Mouse (Mus musculus) hindbrain, embryonic 12.5 days (tissue): ENCODE measurements around the gene Btbd1. TPM values are rescaled to one million over a fixed set of nuclear protein-coding genes. Genes with fewer than 3 reads are reported as not detected.
A peak's percentile ranks its signal among the peaks of the same experiment; 100 is the strongest.

Experiments used
- ATAC-seq: fragments of 200-750 bp; cut with Nextera tagmentation; 2 replicates; pipeline ENCODE4 v1.8.0; 2017; ENCODE audit warnings: moderate TSS enrichment; ENCODE audit not compliant: low FRiP score
- H3K27ac ChIP-seq: fragments of 300-500 bp; sonication (generic); 2 replicates; pipeline ENCODE4 v1.5.1; 2016; ENCODE audit warnings: mild to moderate bottlenecking
- H3K27me3 ChIP-seq: fragments of 300-500 bp; sonication (generic); 2 replicates; pipeline ENCODE4 v1.6.1; 2016; ENCODE audit warnings: mild to moderate bottlenecking
- H3K36me3 ChIP-seq: fragments of 300-500 bp; sonication (generic); 2 replicates; pipeline ENCODE4 v1.6.1; 2016; ENCODE audit warnings: mild to moderate bottlenecking
- H3K4me1 ChIP-seq: fragments of 300-500 bp; sonication (generic); 2 replicates; pipeline ENCODE4 v1.6.1; 2016
- H3K4me2 ChIP-seq: fragments of 300-500 bp; sonication (generic); replicated peaks from 2 replicates; pipeline ENCODE4 v1.6.1; 2016; ENCODE audit warnings: mild to moderate bottlenecking
- H3K4me3 ChIP-seq: fragments of 300-500 bp; sonication (generic); 2 replicates; pipeline ENCODE4 v1.5.1; 2016; ENCODE audit warnings: mild to moderate bottlenecking
- H3K9ac ChIP-seq: fragments of 300-500 bp; sonication (generic); 2 replicates; pipeline ENCODE4 v1.6.1; 2016; ENCODE audit warnings: mild to moderate bottlenecking, moderate library complexity
- H3K9me3 ChIP-seq: fragments of 300-500 bp; sonication (generic); replicated peaks from 2 replicates; pipeline ENCODE4 v1.6.1; 2016; ENCODE audit warnings: mild to moderate bottlenecking
- WGBS: fragments of 180-500 bp; shearing (Covaris S2); methylation state at CpG from one replicate; pipeline ENCODE4 v1.1.7; 2016; 5-methylcytosine and 5-hydroxymethylcytosine counted together
- polyA plus RNA-seq: library from polyadenylated mRNA; unstranded; fragments of >200 nt; fragmentation: Nextera tagmentation; extraction: Ambion mirVana; gene quantifications from 2 replicates; pipeline ENCODE4 v1.2.1, GENCODE M21; 2016

Btbd1 gene
- polyA plus RNA-seq, 1 experiment from 2014 or later: 111 TPM

DNA sequence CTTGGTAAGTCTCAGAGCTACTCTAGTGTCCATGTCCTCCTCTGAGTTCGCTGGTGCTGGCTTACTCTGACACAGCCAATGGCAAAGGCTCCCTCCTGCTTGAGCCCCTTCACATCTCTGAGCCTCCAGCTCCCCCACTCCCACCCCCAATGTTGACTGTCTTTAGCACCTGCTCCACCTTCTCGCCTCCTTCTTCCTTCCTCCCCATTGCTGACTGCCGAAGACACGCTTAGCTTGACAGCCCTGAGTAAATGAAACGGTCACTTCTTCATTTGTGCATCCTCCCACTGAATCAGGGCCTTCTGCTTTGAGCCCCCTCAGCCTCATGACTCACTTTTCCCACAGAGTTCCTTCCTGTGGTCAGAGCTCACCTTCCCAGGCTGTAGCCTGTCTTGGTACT lies 31.8 kb upstream of the Btbd1 start:
- no peak overlapping the region for H3K27ac ChIP-seq
- H3K36me3 ChIP-seq: no peaks in the 10 kb centered on the region
- H3K4me3 ChIP-seq: no peak overlapping the region
- H3K9me3 ChIP-seq: no peaks in the 10 kb centered on the region
- peaks cover 10% of the 10 kb centered on the region for H3K4me1 ChIP-seq
- H3K9ac ChIP-seq: no peak overlapping the region
- H3K27me3 ChIP-seq: peaks cover 44% of the 10 kb centered on the region
- no peak for ATAC-seq
- H3K4me2 ChIP-seq: no peak overlapping the region
- WGBS: 78% methylated on average over 5 of the region's 5 CpGs

DNA sequence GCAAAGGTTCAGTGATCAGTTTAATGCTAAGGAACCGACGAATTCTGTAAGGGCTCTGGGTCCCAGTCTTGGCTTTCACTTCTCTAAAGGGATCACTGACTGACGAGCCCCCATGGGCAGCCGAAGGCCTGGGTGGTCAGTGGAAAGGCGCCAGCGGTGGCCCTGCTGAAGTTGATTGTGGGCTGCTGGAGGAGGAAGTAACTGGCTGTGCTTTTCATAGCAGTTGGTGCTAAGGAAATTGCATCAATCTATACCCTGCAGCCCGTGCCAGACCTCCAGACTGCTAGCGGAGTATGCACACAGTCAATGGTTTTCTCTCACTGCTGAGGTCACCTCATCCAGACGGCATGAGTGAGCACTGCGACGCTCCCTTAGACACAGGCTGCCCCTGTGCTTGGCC lies 30.8 kb upstream of the Btbd1 start:
- WGBS: 47% methylated on average over 11 of the region's 11 CpGs
- H3K27me3 ChIP-seq: peaks cover 44% of the 10 kb centered on the region
- no peaks in the 10 kb centered on the region for H3K36me3 ChIP-seq
- peak overlapping the region; percentile 98 for H3K4me2 ChIP-seq
- H3K27ac ChIP-seq: no peak overlapping the region
- H3K4me3 ChIP-seq: 0 out of 2 replicates have a peak overlapping the region, but pooled peaks have one; percentile 2
- H3K9me3 ChIP-seq: no peaks in the 10 kb centered on the region
- peaks cover 10% of the 10 kb centered on the region for H3K4me1 ChIP-seq
- ATAC-seq: no peak
- H3K9ac ChIP-seq: no peak overlapping the region

DNA sequence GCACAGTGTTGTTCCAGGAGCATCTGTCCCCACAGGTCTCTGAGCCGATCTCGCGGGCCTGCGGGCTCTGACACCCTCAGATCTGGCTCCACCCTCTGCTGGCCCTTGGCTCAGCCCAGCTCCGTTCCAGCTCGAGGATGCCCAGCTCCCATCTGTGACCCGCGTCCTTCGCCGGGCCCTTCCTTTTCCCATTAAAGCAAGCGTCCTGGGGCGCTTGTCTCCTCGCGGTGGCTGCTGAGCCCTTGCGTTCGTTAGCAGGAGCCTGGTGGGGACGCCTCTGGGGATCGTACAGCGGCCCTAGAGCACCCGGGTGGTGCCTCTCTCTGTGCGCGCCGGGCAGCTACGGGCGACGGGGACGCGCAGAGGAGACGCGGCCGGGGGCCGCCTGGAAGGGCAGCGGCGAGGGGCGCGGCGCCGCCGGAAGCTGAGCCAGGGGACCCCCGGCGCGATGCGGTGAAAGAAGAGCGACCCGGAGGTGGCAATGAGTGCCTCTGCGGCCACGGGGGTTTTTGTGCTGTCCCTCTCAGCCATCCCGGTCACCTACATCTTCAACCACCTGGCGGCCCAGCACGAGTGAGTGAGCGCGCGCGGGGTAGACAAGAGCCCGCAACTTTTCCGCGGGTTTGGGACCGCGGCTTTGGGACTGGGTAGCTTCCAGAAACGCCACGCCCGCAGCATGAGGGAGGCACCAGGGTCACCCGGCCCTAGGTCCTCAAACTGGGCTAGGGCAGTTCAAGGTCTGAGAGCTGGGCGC lies 29.9 kb upstream of the Btbd1 start, which contains the start of gene Tm6sf1:
TSS of gene Tm6sf1 (plus strand) at position 34 of the 754 bp plus-strand sequence.
- 0 out of 2 replicates have a peak within 1 kb of the TSS, but pooled peaks have one; percentile 35 for H3K27ac ChIP-seq
- peaks cover 16% of the 10 kb centered on the region for H3K4me1 ChIP-seq
- H3K36me3 ChIP-seq: no peaks in the 10 kb centered on the region
- H3K27me3 ChIP-seq: peaks cover 44% of the 10 kb centered on the region
- no peaks in the 10 kb centered on the region for H3K9me3 ChIP-seq
- ATAC-seq: peak; percentile 75
- H3K9ac ChIP-seq: peak within 1 kb of the TSS; percentile 74
- H3K4me2 ChIP-seq: peak within 1 kb of the TSS; percentile 98
- under 1% methylated on average over 64 of the region's 64 CpGs for WGBS
- H3K4me3 ChIP-seq: peak within 1 kb of the TSS; percentile 63

DNA sequence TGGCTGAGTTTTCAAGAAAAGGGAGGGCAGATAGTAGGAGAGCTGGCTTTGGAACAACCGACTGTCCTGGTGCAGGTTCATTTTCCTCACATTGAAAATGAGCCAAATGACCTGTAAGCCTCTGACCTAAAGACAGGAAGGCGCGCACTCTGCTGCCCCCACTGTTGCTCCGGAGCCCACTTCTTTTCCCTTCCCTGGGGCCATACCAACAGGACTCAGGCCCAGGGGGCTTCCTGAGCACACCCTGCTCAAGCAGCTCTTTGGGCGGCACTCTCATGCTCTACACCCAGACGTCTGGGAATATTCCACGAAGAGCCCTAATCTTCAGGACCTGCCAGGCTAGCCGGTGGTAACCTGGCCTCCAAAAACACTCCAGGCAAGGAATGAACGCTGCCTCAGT lies 29.0 kb upstream of the Btbd1 start:
- H3K4me3 ChIP-seq: peak overlapping the region; percentile 63
- peak overlapping the region; percentile 98 for H3K4me2 ChIP-seq
- H3K4me1 ChIP-seq: peaks cover 16% of the 10 kb centered on the region
- H3K9ac ChIP-seq: no peak overlapping the region
- no peaks in the 10 kb centered on the region for H3K36me3 ChIP-seq
- ATAC-seq: no peak
- H3K27ac ChIP-seq: no peak overlapping the region
- peaks cover 44% of the 10 kb centered on the region for H3K27me3 ChIP-seq
- no peaks in the 10 kb centered on the region for H3K9me3 ChIP-seq
- WGBS: 4% methylated on average over 9 of the region's 9 CpGs

DNA sequence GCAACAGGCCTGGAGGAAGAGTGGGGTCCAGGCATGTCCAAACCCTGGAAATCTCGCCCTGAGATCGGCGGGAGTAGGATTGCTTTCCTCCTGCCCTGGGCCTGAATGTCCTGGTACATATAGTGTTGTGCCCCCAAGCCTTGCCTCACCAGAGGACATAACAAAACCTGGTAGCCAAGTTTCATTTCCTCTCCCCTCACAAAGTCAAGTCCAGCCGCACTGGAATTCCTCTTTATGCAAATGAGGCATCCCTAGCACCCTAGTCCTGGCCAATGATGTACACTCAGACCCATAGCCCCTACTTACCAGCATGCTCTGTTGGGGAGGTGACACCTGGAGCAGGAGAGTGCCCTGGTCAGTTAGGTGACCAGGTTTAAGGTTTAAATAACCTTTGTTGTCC lies 27.0 kb upstream of the Btbd1 start:
- Histone ChIP-seq H3K9ac (no peak overlapping the region), H3K4me2 (no peak overlapping the region), H3K27me3 (peaks cover 41% of the 10 kb centered on the region), H3K9me3 (no peaks in the 10 kb centered on the region), H3K4me1 (peaks cover 16% of the 10 kb centered on the region), H3K27ac (no peak overlapping the region), H3K36me3 (no peaks in the 10 kb centered on the region), H3K4me3 (no peak overlapping the region)
- no peak for ATAC-seq
- 72% methylated on average over 4 of the region's 4 CpGs for WGBS

DNA sequence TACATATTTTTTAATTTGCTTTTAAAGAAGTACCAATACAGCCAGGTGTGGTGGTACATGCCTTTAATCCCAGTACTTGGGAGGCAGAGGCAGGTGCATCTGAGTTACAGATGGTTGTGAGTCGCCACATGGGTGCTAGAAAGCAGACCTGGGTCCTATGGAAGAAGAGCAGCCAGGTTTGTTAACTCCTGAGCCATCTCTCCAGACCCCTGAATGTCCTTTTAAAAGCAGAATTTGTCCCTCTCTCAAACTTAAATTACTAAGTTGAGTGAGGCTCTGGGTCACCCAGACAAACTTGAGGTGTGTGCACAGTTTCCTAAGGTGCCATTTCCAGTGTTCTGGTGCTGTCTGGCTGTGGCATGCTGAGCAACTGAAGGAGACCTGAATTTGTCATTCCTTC lies 26.5 kb upstream of the Btbd1 start, which contains the start of gene Gm10160:
TSS of gene Gm10160 (minus strand) at position 101 of the 400 bp plus-strand sequence.
- H3K4me3 ChIP-seq: no peak within 1 kb of the TSS

DNA sequence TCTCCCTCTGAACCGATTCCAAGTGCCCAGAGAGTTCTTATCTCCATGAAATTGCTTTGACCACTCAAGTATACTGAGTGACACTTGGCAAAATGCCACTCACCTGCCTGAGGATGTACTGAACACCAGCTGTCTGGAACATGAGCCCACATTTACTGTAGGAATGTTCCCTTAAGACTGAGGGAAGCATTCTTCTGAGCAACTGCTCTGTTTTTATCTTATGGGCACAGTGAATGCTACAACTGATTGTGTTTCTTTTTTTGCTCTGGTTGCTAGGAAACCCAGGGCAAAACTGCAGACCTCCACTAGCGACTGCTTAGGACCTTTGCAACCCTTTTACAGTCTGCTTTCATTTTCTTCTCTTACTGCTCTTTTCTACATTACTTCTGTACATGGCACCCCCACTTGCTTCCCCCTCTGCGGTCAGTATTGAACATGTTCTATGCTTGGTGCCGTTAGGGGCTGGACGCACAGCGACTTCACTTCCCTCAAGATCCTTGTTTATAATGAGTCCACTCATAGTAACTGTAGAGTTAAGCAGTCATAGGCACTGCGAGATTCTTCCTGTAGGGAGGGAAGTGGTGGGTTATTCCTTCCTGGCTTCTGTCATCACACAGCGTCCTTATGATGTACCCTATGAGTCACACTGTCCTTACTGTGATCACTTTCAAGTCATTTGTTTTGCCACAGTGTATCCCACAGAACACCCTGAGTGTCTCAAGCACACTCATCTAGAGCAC lies 25.5 kb upstream of the Btbd1 start:
- WGBS: 66% methylated on average over 8 of the region's 8 CpGs
- Histone ChIP-seq H3K36me3 (no peaks in the 10 kb centered on the region), H3K27ac (no peak overlapping the region)

More for the DNA sequence above, 26.5 kb upstream of the Btbd1 start, which contains the start of gene Gm10160:
- Histone ChIP-seq H3K9ac (no peak within 1 kb of the TSS), H3K36me3 (no peaks in the 10 kb centered on the region), H3K4me2 (no peak within 1 kb of the TSS), H3K4me1 (peaks cover 16% of the 10 kb centered on the region), H3K27ac (no peak within 1 kb of the TSS), H3K27me3 (peaks cover 37% of the 10 kb centered on the region), H3K9me3 (no peaks in the 10 kb centered on the region)
- WGBS: 71% methylated on average over 1 of the region's 1 CpGs
- ATAC-seq: no peak

DNA sequence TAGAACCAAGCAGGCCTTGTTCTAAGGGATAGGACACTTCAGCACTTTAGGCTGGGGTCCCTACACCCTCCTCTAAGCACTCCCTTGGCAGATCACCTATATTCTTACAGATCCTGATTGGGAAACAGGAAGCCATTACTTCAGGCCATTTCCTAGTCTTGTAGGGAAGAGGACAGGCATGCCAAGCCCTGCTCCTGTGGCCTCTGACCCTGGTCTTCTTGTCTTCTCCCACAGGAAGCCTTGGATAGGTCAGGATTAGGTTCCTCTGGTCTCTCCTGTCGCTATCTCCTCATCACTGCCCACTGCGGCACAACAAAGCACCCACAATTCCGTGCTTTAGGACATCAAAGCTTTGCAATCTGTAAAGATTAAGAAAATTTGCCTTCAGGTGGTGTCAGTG lies 22.5 kb upstream of the Btbd1 start:
- no peak overlapping the region for H3K27ac ChIP-seq
- no peak for ATAC-seq
- H3K4me2 ChIP-seq: no peak overlapping the region
- H3K4me3 ChIP-seq: no peak overlapping the region
- 83% methylated on average over 3 of the region's 3 CpGs for WGBS
- peaks cover 6% of the 10 kb centered on the region; the same call in 1 of the 2 replicates for H3K4me1 ChIP-seq
- 0 out of 2 replicates have a peak, but pooled peaks cover under 1% of the 10 kb centered on the region for H3K27me3 ChIP-seq
- H3K9me3 ChIP-seq: no peaks in the 10 kb centered on the region
- no peaks in the 10 kb centered on the region for H3K36me3 ChIP-seq
- no peak overlapping the region for H3K9ac ChIP-seq

More for the DNA sequence above, 25.5 kb upstream of the Btbd1 start:
- H3K27me3 ChIP-seq: peaks cover 28% of the 10 kb centered on the region
- H3K9ac ChIP-seq: no peak overlapping the region
- H3K9me3 ChIP-seq: no peaks in the 10 kb centered on the region
- no peak overlapping the region for H3K4me2 ChIP-seq
- H3K4me3 ChIP-seq: no peak overlapping the region
- peaks cover 16% of the 10 kb centered on the region for H3K4me1 ChIP-seq
- ATAC-seq: no peak

DNA sequence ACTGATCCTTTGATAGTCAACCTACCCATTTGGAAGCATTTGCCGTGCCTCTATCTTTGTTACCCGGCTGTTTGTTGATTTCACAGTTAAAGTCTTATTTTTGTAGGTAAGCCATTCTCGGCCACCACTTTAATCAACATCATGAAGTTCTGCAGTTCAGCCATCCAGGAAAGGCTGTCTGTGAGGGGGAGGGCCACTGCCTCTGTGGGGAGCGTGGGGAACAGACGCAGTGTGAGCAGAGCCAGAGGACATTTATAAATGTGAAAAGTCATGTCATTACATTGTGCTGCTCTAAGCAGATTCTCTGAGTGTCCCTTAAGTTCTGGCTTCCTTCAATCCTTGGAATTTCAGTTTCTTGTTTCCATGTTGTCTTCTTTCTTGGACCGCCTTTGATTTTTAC lies 20.9 kb upstream of the Btbd1 start:
- no peak overlapping the region for H3K4me2 ChIP-seq
- no peaks in the 10 kb centered on the region for H3K9me3 ChIP-seq
- H3K36me3 ChIP-seq: no peaks in the 10 kb centered on the region
- no peak overlapping the region for H3K9ac ChIP-seq
- H3K27me3 ChIP-seq: no peaks in the 10 kb centered on the region
- WGBS: 82% methylated on average over 6 of the region's 6 CpGs
- H3K4me3 ChIP-seq: no peak overlapping the region
- ATAC-seq: no peak
- H3K4me1 ChIP-seq: peaks cover 6% of the 10 kb centered on the region; the same call in 1 of the 2 replicates
- no peak overlapping the region for H3K27ac ChIP-seq

DNA sequence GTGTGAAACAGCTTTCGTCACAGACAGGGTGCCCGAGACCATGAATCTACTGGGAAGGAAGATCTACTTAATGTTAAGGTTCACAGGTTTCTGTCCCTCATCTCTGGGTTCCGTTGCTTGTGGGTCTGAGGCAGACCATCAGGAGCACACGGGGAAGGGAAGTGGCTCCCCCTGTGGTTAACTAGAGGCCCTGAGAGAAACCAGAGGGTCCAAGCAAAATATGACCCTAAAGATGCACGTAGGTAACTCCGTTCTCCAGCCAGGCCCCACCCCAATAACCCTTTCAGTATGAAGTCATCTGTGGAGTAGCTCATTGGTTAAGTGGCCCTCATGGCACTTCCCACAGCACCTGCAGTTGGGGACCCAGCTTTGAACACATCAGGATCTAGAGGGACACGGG lies 20.4 kb upstream of the Btbd1 start:
- no peaks in the 10 kb centered on the region for H3K9me3 ChIP-seq
- no peak for ATAC-seq
- peaks cover 4% of the 10 kb centered on the region; the same call in 1 of the 2 replicates for H3K4me1 ChIP-seq
- H3K36me3 ChIP-seq: no peaks in the 10 kb centered on the region
- H3K27me3 ChIP-seq: no peaks in the 10 kb centered on the region
- H3K27ac ChIP-seq: no peak overlapping the region
- H3K9ac ChIP-seq: no peak overlapping the region
- 90% methylated on average over 7 of the region's 7 CpGs for whole genome bisulfite sequencing
- no peak overlapping the region for H3K4me2 ChIP-seq
- no peak overlapping the region for H3K4me3 ChIP-seq

DNA sequence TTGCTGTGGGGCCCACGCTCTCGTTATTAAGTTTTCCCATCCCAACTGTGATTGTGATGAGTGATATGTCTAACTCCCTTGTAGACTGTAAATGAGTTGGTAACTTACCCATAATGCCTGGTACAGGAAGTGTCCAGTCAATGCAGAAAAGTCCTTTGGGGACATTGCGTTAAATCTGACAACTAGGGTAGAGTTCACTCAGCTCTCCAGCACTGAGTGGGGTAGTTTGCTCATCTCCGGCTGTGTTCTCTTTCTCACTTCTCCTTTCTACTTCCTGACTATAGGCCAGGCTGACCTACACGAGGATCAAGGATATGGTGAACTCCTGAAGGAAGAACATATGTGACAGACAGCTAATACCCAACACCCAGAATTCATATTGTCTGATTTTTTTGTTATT lies 20.0 kb upstream of the Btbd1 start:
- 94% methylated on average over 5 of the region's 5 CpGs for WGBS
- no peaks in the 10 kb centered on the region for H3K9me3 ChIP-seq
- peaks cover under 1% of the 10 kb centered on the region; the same call in 1 of the 2 replicates for H3K4me1 ChIP-seq
- no peaks in the 10 kb centered on the region for H3K27me3 ChIP-seq
- no peak overlapping the region for H3K4me2 ChIP-seq
- H3K27ac ChIP-seq: no peak overlapping the region
- ATAC-seq: no peak
- no peak overlapping the region for H3K9ac ChIP-seq
- no peaks in the 10 kb centered on the region for H3K36me3 ChIP-seq
- no peak overlapping the region for H3K4me3 ChIP-seq

DNA sequence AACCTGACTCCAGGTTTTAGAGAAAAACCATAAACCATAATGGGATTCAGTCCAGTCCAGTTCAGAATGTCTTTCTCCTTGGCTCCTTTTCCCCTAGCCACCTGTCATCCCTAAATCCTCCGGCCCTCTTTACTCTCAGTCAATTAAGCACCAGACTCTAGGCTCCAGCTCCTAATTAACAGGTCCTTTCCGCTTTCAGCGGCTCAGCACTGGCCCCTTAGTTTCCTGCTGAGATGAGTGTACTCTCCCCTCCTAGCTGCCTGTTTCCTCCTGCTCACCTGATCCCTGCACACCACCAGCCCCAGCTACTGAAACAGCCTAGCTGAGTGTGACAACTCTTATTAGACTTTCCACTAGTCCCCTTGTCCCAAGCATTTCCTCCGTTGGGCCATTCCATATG lies 18.5 kb upstream of the Btbd1 start:
- ATAC-seq: no peak
- 41% methylated on average over 4 of the region's 4 CpGs for WGBS

More for the DNA sequence above, 18.5 kb upstream of the Btbd1 start:
- no peak overlapping the region for H3K4me2 ChIP-seq
- H3K9me3 ChIP-seq: no peaks in the 10 kb centered on the region
- no peak overlapping the region for H3K4me3 ChIP-seq
- H3K9ac ChIP-seq: no peak overlapping the region
- no peak overlapping the region for H3K27ac ChIP-seq
- H3K27me3 ChIP-seq: no peaks in the 10 kb centered on the region
- H3K4me1 ChIP-seq: no peaks in the 10 kb centered on the region
- H3K36me3 ChIP-seq: no peaks in the 10 kb centered on the region
